Mouse (Mus musculus) yolk sac, embryonic 10.5 days (tissue): ENCODE data around the gene Cd80.
"Not testable (repeated sequence)": the region's sequence is repeated elsewhere in the genome, so short reads cannot be mapped to it uniquely, and the experiment has no call there.

Experiments used
- DNase-seq: peaks from one replicate; pipeline ENCODE4 v3.0.0-alpha.2; 2017; ENCODE audit warnings: low spot score

Cd80 gene

GRCm38 (mm10) chr16:38455511-38456418 lies at the start of gene Cd80:
TSS of gene Cd80 (plus strand) at chr16:38455561.
- no peak for DNase-seq

GRCm38 (mm10) chr16:38406293-38406692 lies 49.1 kb upstream of the Cd80 start:
- DNase-seq = no peak

- DNase-seq = no peak
Measured at GRCm38 (mm10) chr16:38406708-38407107, 48.7 kb upstream of the Cd80 start.

- no peak for DNase-seq
Measured at GRCm38 (mm10) chr16:38407584-38407983, 47.8 kb upstream of the Cd80 start.

- DNase-seq = no peak
Measured at GRCm38 (mm10) chr16:38408416-38408815, 46.9 kb upstream of the Cd80 start.

GRCm38 (mm10) chr16:38414953-38415352 lies 40.4 kb upstream of the Cd80 start:
- no peak for DNase-seq

GRCm38 (mm10) chr16:38425374-38425773 lies 30.0 kb upstream of the Cd80 start:
- no peak for DNase-seq

GRCm38 (mm10) chr16:38425799-38426198 lies 29.6 kb upstream of the Cd80 start:
- no peak for DNase-seq

GRCm38 (mm10) chr16:38431446-38432185 lies 23.7 kb upstream of the Cd80 start:
- peak; percentile 63 for DNase-seq

- peak; percentile 58 for DNase-seq
Measured at GRCm38 (mm10) chr16:38432498-38433425, 22.6 kb upstream of the Cd80 start, which contains the start of gene Pla1a. TSS of gene Pla1a (minus strand) at chr16:38433145.

GRCm38 (mm10) chr16:38433514-38433913 lies 21.8 kb upstream of the Cd80 start:
- no peak for DNase-seq

GRCm38 (mm10) chr16:38434295-38434795 lies 21.0 kb upstream of the Cd80 start:
- DNase-seq = no peak

GRCm38 (mm10) chr16:38439190-38439589 lies 16.2 kb upstream of the Cd80 start:
- no peak for DNase-seq

GRCm38 (mm10) chr16:38440403-38440802 lies 15.0 kb upstream of the Cd80 start:
- DNase-seq = no peak

GRCm38 (mm10) chr16:38441611-38442010 lies 13.8 kb upstream of the Cd80 start:
- no peak for DNase-seq

- DNase-seq = no peak
Measured at GRCm38 (mm10) chr16:38442216-38442615, 13.1 kb upstream of the Cd80 start.

- DNase-seq = no peak
Measured at GRCm38 (mm10) chr16:38443721-38444464, 11.5 kb upstream of the Cd80 start.

- DNase-seq = no peak
Measured at GRCm38 (mm10) chr16:38445046-38445445, 10.3 kb upstream of the Cd80 start.

GRCm38 (mm10) chr16:38445576-38445975 lies 9.8 kb upstream of the Cd80 start:
- DNase-seq = no peak

GRCm38 (mm10) chr16:38446141-38446540 lies 9.2 kb upstream of the Cd80 start:
- not testable (repeated sequence) for DNase-seq

GRCm38 (mm10) chr16:38447366-38447765 lies 8.0 kb upstream of the Cd80 start:
- no peak for DNase-seq
